In genomic region chr14:45796665-45797319, GRCm38 (mm10) we compare ENCODE assay signal across 11 mouse cellular contexts.
A peak's percentile ranks its signal among the peaks of the same experiment; 100 is the strongest.
DNase-seq lines count a peak whose midpoint lies in the region; ATAC-seq lines count a peak whose summit lies in the region.
"Had no signal": no experiment of that assay in that cellular context is flagged by ENCODE, and none has a peak within 500 bp of the region (broad histone marks: within the 10 kb centered on the region; RNA-seq: fewer than 3 reads in every experiment).

No protein-coding gene starts in this region.

- intact Hi-C loops in gastrocnemius, postnatal 14 days (cut with DNase I; ENCODE audit: low total_unique reads) = no loop called here

- H3K4me1 ChIP-seq in kidney, embryonic 16.5 days (ENCODE audit: insufficient read depth, low read length) = no peaks in the 10 kb centered on the region
- H3K4me1 ChIP-seq in lung, embryonic 16.5 days (replicated peaks; ENCODE audit: control insufficient read depth, insufficient read depth, low read length) = 0 out of 2 replicates have a peak, but pooled peaks cover 2% of the 10 kb centered on the region
- no peaks in the 10 kb centered on the region for H3K4me1 ChIP-seq in intestine, embryonic 15.5 days (replicated peaks)
- H3K4me1 ChIP-seq: forebrain, embryonic 12.5 days had no signal

- H3K36me3 ChIP-seq in kidney, embryonic 16.5 days (ENCODE audit: insufficient read depth, low read length) = no peaks in the 10 kb centered on the region
- no peaks in the 10 kb centered on the region for H3K36me3 ChIP-seq in lung, embryonic 16.5 days (ENCODE audit: control insufficient read depth, insufficient read depth, low read length)
- H3K36me3 ChIP-seq in intestine, embryonic 15.5 days = no peaks in the 10 kb centered on the region
- H3K36me3 ChIP-seq: forebrain, embryonic 12.5 days had no signal

- WGBS in kidney, embryonic 16.5 days = 56% methylated on average over 10 of the region's 10 CpGs
- 53% methylated on average over 10 of the region's 10 CpGs for WGBS in lung, embryonic 16.5 days
- 67% methylated on average over 10 of the region's 10 CpGs for WGBS in intestine, embryonic 15.5 days

- no peak overlapping the region for H3K4me3 ChIP-seq in kidney, embryonic 16.5 days (ENCODE audit: low read length)
- no peak overlapping the region for H3K4me3 ChIP-seq in lung, embryonic 16.5 days (ENCODE audit: low read length)
- no peak overlapping the region for H3K4me3 ChIP-seq in intestine, embryonic 15.5 days (replicated peaks)
- H3K4me3 ChIP-seq: forebrain, embryonic 12.5 days; layer of hippocampus, adult 2 months had no signal

- no peak overlapping the region for H3K4me2 ChIP-seq in kidney, embryonic 16.5 days (replicated peaks; ENCODE audit: low read depth, low read length)
- no peak overlapping the region for H3K4me2 ChIP-seq in lung, embryonic 16.5 days (ENCODE audit: low read depth, low read length)
- H3K4me2 ChIP-seq in intestine, embryonic 15.5 days (replicated peaks) = no peak overlapping the region
- H3K4me2 ChIP-seq: forebrain, embryonic 12.5 days had no signal

- no peak overlapping the region for H3K27ac ChIP-seq in kidney, embryonic 16.5 days (ENCODE audit: low read length)
- H3K27ac ChIP-seq in lung, embryonic 16.5 days (ENCODE audit: low read length) = peak overlapping the region; percentile 67
- no peak overlapping the region for H3K27ac ChIP-seq in intestine, embryonic 15.5 days
- H3K27ac ChIP-seq: forebrain, embryonic 12.5 days; layer of hippocampus, adult 2 months had no signal

- no peak for ATAC-seq in kidney, embryonic 16.5 days (ENCODE audit: low FRiP score, low TSS enrichment)
- ATAC-seq in lung, embryonic 16.5 days (ENCODE audit: low read depth) = peak; percentile 80
- ATAC-seq in intestine, embryonic 15.5 days = no peak

- no peaks in the 10 kb centered on the region for H3K27me3 ChIP-seq in kidney, embryonic 16.5 days (ENCODE audit: insufficient read depth, low read length)
- H3K27me3 ChIP-seq in lung, embryonic 16.5 days (ENCODE audit: control insufficient read depth, insufficient read depth, low read depth, low read length) = no peaks in the 10 kb centered on the region
- no peaks in the 10 kb centered on the region for H3K27me3 ChIP-seq in intestine, embryonic 15.5 days (replicated peaks)
- H3K27me3 ChIP-seq: forebrain, embryonic 12.5 days had no signal

- DNase-seq in kidney, adult 11 months = peak; percentile 43
- DNase-seq in NIH3T3 (ENCODE audit: low read depth) = peak; percentile 1
- DNase-seq in gastrocnemius, postnatal 14 days = peak; percentile 13
- no peak for DNase-seq in right cerebral cortex, postnatal 25 days
- DNase-seq in testis, postnatal 10 days (ENCODE audit: low spot score) = no peak
- DNase-seq: retina, postnatal 1 day had no signal

- peaks cover 6% of the 10 kb centered on the region for H3K9me3 ChIP-seq in kidney, embryonic 16.5 days (ENCODE audit: low read length)
- peaks cover 6% of the 10 kb centered on the region for H3K9me3 ChIP-seq in lung, embryonic 16.5 days (ENCODE audit: control insufficient read depth, low read length)
- H3K9me3 ChIP-seq in intestine, embryonic 15.5 days = no peaks in the 10 kb centered on the region
- H3K9me3 ChIP-seq: forebrain, embryonic 12.5 days had no signal

- no peak overlapping the region for H3K9ac ChIP-seq in kidney, embryonic 16.5 days (replicated peaks; ENCODE audit: low read length)
- no peak overlapping the region for H3K9ac ChIP-seq in lung, embryonic 16.5 days (ENCODE audit: low read length)
- H3K9ac ChIP-seq in intestine, embryonic 15.5 days = no peak overlapping the region
- H3K9ac ChIP-seq: forebrain, embryonic 12.5 days had no signal

Comparison
In these comparisons a context has a peak if more than half of its experiments do, and no peak if none do; other contexts are left out.
1. DNase-seq: peak in kidney, adult 11 months (single experiment), NIH3T3 (single experiment) and gastrocnemius, postnatal 14 days (single experiment); none in right cerebral cortex, postnatal 25 days (single experiment) and testis, postnatal 10 days (single experiment).